Mouse (Mus musculus) heart, embryonic 12.5 days (tissue): Measurements from ENCODE around the gene Fam186b. TPM values are rescaled to one million over a fixed set of nuclear protein-coding genes. Genes with fewer than 3 reads are reported as not detected.
"Not testable (repeated sequence)": the region's sequence is repeated elsewhere in the genome, so short reads cannot be mapped to it uniquely, and the experiment has no call there.

Experiments
- ATAC-seq: fragments of 200-750 bp; cut with Nextera tagmentation; 2 replicates; pipeline ENCODE4 v1.8.0; 2017; ENCODE audit warnings: moderate TSS enrichment, moderate library complexity; ENCODE audit not compliant: insufficient number of reproducible peaks, low FRiP score
- H3K27ac ChIP-seq: fragments of 300-500 bp; sonication (generic); 2 replicates; pipeline ENCODE4 v1.5.1; 2016; ENCODE audit warnings: mild to moderate bottlenecking, moderate library complexity; ENCODE audit not compliant: poor library complexity, severe bottlenecking
- H3K27me3 ChIP-seq: fragments of 300-500 bp; sonication (generic); replicated peaks from 2 replicates; pipeline ENCODE4 v1.6.1; 2016; ENCODE audit warnings: mild to moderate bottlenecking, moderate library complexity
- H3K36me3 ChIP-seq: fragments of 300-500 bp; sonication (generic); 2 replicates; pipeline ENCODE4 v1.6.1; 2016; ENCODE audit warnings: mild to moderate bottlenecking, moderate library complexity
- H3K4me1 ChIP-seq: fragments of 300-500 bp; sonication (generic); replicated peaks from 2 replicates; pipeline ENCODE4 v1.6.1; 2016; ENCODE audit warnings: mild to moderate bottlenecking
- H3K4me2 ChIP-seq: fragments of 300-500 bp; sonication (generic); 2 replicates; pipeline ENCODE4 v1.6.1; 2016; ENCODE audit warnings: mild to moderate bottlenecking, moderate library complexity
- H3K4me3 ChIP-seq: fragments of 300-500 bp; sonication (generic); 2 replicates; pipeline ENCODE4 v1.5.1; 2016; ENCODE audit warnings: mild to moderate bottlenecking
- H3K9ac ChIP-seq: fragments of 300-500 bp; sonication (generic); 2 replicates; pipeline ENCODE4 v1.6.1; 2016; ENCODE audit warnings: mild to moderate bottlenecking, moderate library complexity
- H3K9me3 ChIP-seq: fragments of 300-500 bp; sonication (generic); replicated peaks from 2 replicates; pipeline ENCODE4 v1.6.1; 2016; ENCODE audit warnings: mild to moderate bottlenecking, moderate library complexity
- WGBS: fragments of 180-500 bp; shearing (Covaris S2); methylation state at CpG from one replicate; pipeline ENCODE4 v1.1.7; 2016; 5-methylcytosine and 5-hydroxymethylcytosine counted together
- polyA plus RNA-seq: library from polyadenylated mRNA; unstranded; fragments of >200 nt; fragmentation: Nextera tagmentation; extraction: Ambion mirVana; gene quantifications from 2 replicates; pipeline ENCODE4 v1.2.1, GENCODE M21; 2016

The Fam186b gene
- polyA plus RNA-seq, 1 experiment from 2014 or later: 0.27 TPM

- peak; percentile 20; the same call in 1 of the 2 replicates for ATAC-seq
- no peaks in the 10 kb centered on the region for H3K27me3 ChIP-seq
- 44% methylated on average over 9 of the region's 9 CpGs for WGBS
- H3K36me3 ChIP-seq: peaks cover 49% of the 10 kb centered on the region
- peak overlapping the region; percentile 22; the same call in 1 of the 2 replicates for H3K4me3 ChIP-seq
- H3K4me2 ChIP-seq: peak overlapping the region; percentile 83
- peak overlapping the region; percentile 79 for H3K9ac ChIP-seq
- no peaks in the 10 kb centered on the region for H3K9me3 ChIP-seq
- peak overlapping the region; percentile 92 for H3K27ac ChIP-seq
- H3K4me1 ChIP-seq: peaks cover 49% of the 10 kb centered on the region
These were observed 46.7 kb downstream of the Fam186b start for GRCm38 (mm10) chr15:99248972-99249371.

GRCm38 (mm10) chr15:99246736-99247135 lies 49.0 kb downstream of the Fam186b start:
- not testable (repeated sequence) for H3K4me2 ChIP-seq, H3K9ac ChIP-seq, H3K4me3 ChIP-seq, H3K9me3 ChIP-seq, H3K27me3 ChIP-seq, ATAC-seq, H3K27ac ChIP-seq
- peaks cover 39% of the 10 kb centered on the region for H3K4me1 ChIP-seq
- H3K36me3 ChIP-seq: peaks cover 68% of the 10 kb centered on the region
- 89% methylated on average over 6 of the region's 6 CpGs for WGBS

- no peak overlapping the region for H3K27ac ChIP-seq
- no peaks in the 10 kb centered on the region for H3K27me3 ChIP-seq
- peaks cover 64% of the 10 kb centered on the region for H3K36me3 ChIP-seq
- H3K9me3 ChIP-seq: no peaks in the 10 kb centered on the region
- peaks cover 1% of the 10 kb centered on the region for H3K4me1 ChIP-seq
- 82% methylated on average over 10 of the region's 10 CpGs for WGBS
- no peak overlapping the region for H3K9ac ChIP-seq
- no peak overlapping the region for H3K4me3 ChIP-seq
- no peak overlapping the region for H3K4me2 ChIP-seq
- ATAC-seq: no peak
These were observed 53.6 kb downstream of the Fam186b start for GRCm38 (mm10) chr15:99242045-99242444.

GRCm38 (mm10) chr15:99241249-99241648 lies 54.4 kb downstream of the Fam186b start:
- ATAC-seq: no peak
- H3K4me3 ChIP-seq: no peak overlapping the region
- H3K4me1 ChIP-seq: no peaks in the 10 kb centered on the region
- peaks cover 57% of the 10 kb centered on the region for H3K36me3 ChIP-seq
- no peak overlapping the region for H3K4me2 ChIP-seq
- no peaks in the 10 kb centered on the region for H3K9me3 ChIP-seq
- H3K9ac ChIP-seq: no peak overlapping the region
- H3K27me3 ChIP-seq: peaks cover 5% of the 10 kb centered on the region; the same call in 1 of the 2 replicates
- WGBS: 77% methylated on average over 4 of the region's 4 CpGs
- no peak overlapping the region for H3K27ac ChIP-seq

- Histone ChIP-seq H3K36me3 (peaks cover 45% of the 10 kb centered on the region), H3K9ac (no peak overlapping the region), H3K27ac (0 out of 2 replicates have a peak overlapping the region, but pooled peaks have one; percentile 1), H3K9me3 (no peaks in the 10 kb centered on the region), H3K4me1 (no peaks in the 10 kb centered on the region), H3K27me3 (peaks cover 9% of the 10 kb centered on the region; the same call in 1 of the 2 replicates), H3K4me3 (no peak overlapping the region), H3K4me2 (no peak overlapping the region)
- WGBS: 64% methylated on average over 4 of the region's 4 CpGs
- ATAC-seq: no peak
These were observed 55.6 kb downstream of the Fam186b start for GRCm38 (mm10) chr15:99240129-99240528.

GRCm38 (mm10) chr15:99238006-99238405 lies 57.7 kb downstream of the Fam186b start:
- no peak overlapping the region for H3K27ac ChIP-seq
- H3K4me3 ChIP-seq: no peak overlapping the region
- no peaks in the 10 kb centered on the region for H3K4me1 ChIP-seq
- no peak for ATAC-seq
- H3K4me2 ChIP-seq: no peak overlapping the region
- H3K9me3 ChIP-seq: no peaks in the 10 kb centered on the region
- peaks cover 24% of the 10 kb centered on the region for H3K36me3 ChIP-seq
- H3K9ac ChIP-seq: no peak overlapping the region
- peaks cover 29% of the 10 kb centered on the region for H3K27me3 ChIP-seq
- WGBS: 61% methylated on average over 11 of the region's 11 CpGs

- H3K36me3 ChIP-seq: no peaks in the 10 kb centered on the region
- ATAC-seq: no peak
- no peak overlapping the region for H3K9ac ChIP-seq
- peaks cover 64% of the 10 kb centered on the region for H3K27me3 ChIP-seq
- H3K4me3 ChIP-seq: no peak overlapping the region
- H3K4me2 ChIP-seq: no peak overlapping the region
- H3K27ac ChIP-seq: no peak overlapping the region
- no peaks in the 10 kb centered on the region for H3K9me3 ChIP-seq
- H3K4me1 ChIP-seq: no peaks in the 10 kb centered on the region
- WGBS: 56% methylated on average over 12 of the region's 12 CpGs
These were observed 61.2 kb downstream of the Fam186b start for GRCm38 (mm10) chr15:99234326-99235010.

GRCm38 (mm10) chr15:99233719-99234118 lies 62.0 kb downstream of the Fam186b start:
- Histone ChIP-seq H3K36me3 (no peaks in the 10 kb centered on the region), H3K9ac (no peak overlapping the region), H3K4me1 (no peaks in the 10 kb centered on the region), H3K27ac (no peak overlapping the region), H3K4me3 (no peak overlapping the region), H3K27me3 (peaks cover 72% of the 10 kb centered on the region), H3K4me2 (no peak overlapping the region), H3K9me3 (no peaks in the 10 kb centered on the region)
- 64% methylated on average over 17 of the region's 17 CpGs for WGBS
- ATAC-seq: no peak

- no peaks in the 10 kb centered on the region for H3K9me3 ChIP-seq
- peaks cover 89% of the 10 kb centered on the region for H3K27me3 ChIP-seq
- ATAC-seq: no peak
- H3K9ac ChIP-seq: no peak overlapping the region
- no peak overlapping the region for H3K4me3 ChIP-seq
- no peaks in the 10 kb centered on the region for H3K4me1 ChIP-seq
- no peaks in the 10 kb centered on the region for H3K36me3 ChIP-seq
- no peak overlapping the region for H3K4me2 ChIP-seq
- 65% methylated on average over 10 of the region's 10 CpGs for WGBS
- H3K27ac ChIP-seq: no peak overlapping the region
These were observed 63.7 kb downstream of the Fam186b start for GRCm38 (mm10) chr15:99231998-99232397.

GRCm38 (mm10) chr15:99226090-99226489 lies 69.6 kb downstream of the Fam186b start:
- Histone ChIP-seq H3K36me3 (no peaks in the 10 kb centered on the region), H3K9me3 (no peaks in the 10 kb centered on the region)
- WGBS: 24% methylated on average over 14 of the region's 14 CpGs

GRCm38 (mm10) chr15:99225081-99225810 lies 70.4 kb downstream of the Fam186b start:
- peak overlapping the region; percentile 78 for H3K4me2 ChIP-seq
- H3K27ac ChIP-seq: no peak overlapping the region
- H3K27me3 ChIP-seq: peaks cover 95% of the 10 kb centered on the region
- no peaks in the 10 kb centered on the region for H3K9me3 ChIP-seq
- H3K4me1 ChIP-seq: peaks cover 47% of the 10 kb centered on the region
- peak overlapping the region; percentile 60; the same call in 1 of the 2 replicates for H3K9ac ChIP-seq
- no peaks in the 10 kb centered on the region for H3K36me3 ChIP-seq
- H3K4me3 ChIP-seq: peak overlapping the region; percentile 52
- ATAC-seq: no peak
- WGBS: 2% methylated on average over 22 of the region's 22 CpGs

More at GRCm38 (mm10) chr15:99226090-99226489, 69.6 kb downstream of the Fam186b start:
- Histone ChIP-seq H3K9ac (no peak overlapping the region), H3K4me2 (peak overlapping the region; percentile 78; the same call in 1 of the 2 replicates), H3K4me1 (peaks cover 47% of the 10 kb centered on the region), H3K4me3 (no peak overlapping the region), H3K27me3 (peaks cover 96% of the 10 kb centered on the region), H3K27ac (no peak overlapping the region)
- ATAC-seq: no peak
